8 mouse cellular contexts compared by ENCODE assay signal in genomic region chr4:85801805-85802204, GRCm38 (mm10).
DNase-seq lines count a peak whose midpoint lies in the region; TF ChIP-seq lines count a peak whose summit lies in the region.

No protein-coding gene starts in this region.

- TF ChIP-seq CTCF in E14TG2a.4 (conservative IDR thresholded peaks at IDR 0.05; ENCODE audit: low read length) = peak; percentile 87
- TF ChIP-seq CTCF in brain, embryonic 14.5 days (IDR thresholded peaks at IDR 0.05; ENCODE audit: borderline replicate concordance, extremely low read depth, insufficient read depth, insufficient read length) = peak; percentile 97

- intact Hi-C loops in heart, postnatal 14 days (cut with DNase I) = loop anchor here (1.0 to 2.0 kb wide), 2 partner anchors 400 to 639 kb away; no protein-coding TSS in a partner anchor

- DNase-seq in brain, embryonic 14.5 days (ENCODE audit: low read depth) = peak; percentile 94
- DNase-seq in forebrain, embryonic 10.5 days (ENCODE audit: extremely low spot score, low spot score) = peak; percentile 81
- peak; percentile 79 to 83 for DNase-seq in heart, postnatal 14 days
- DNase-seq in kidney, postnatal 36 days = peak; percentile 73 to 89
- DNase-seq in lung, adult 18-20 months = peak; percentile 47 to 74
- DNase-seq in ovary, adult 18-20 months (ENCODE audit: low spot score) = peak; percentile 14
- peak; percentile 16 for DNase-seq in thymus, postnatal 25 days

- H3K9me3 ChIP-seq in E14TG2a.4 (ENCODE audit: low read length) = no peaks in the 10 kb centered on the region
- H3K9me3 ChIP-seq in forebrain, embryonic 10.5 days = no peaks in the 10 kb centered on the region

- no peaks in the 10 kb centered on the region for H3K27me3 ChIP-seq in E14TG2a.4 (ENCODE audit: insufficient read depth, low read length)
- H3K27me3 ChIP-seq in forebrain, embryonic 10.5 days (ENCODE audit: poor library complexity, severe bottlenecking) = no peaks in the 10 kb centered on the region

- H3K27ac ChIP-seq in forebrain, embryonic 10.5 days = no peak overlapping the region

- H3K4me3 ChIP-seq in E14TG2a.4 (replicated peaks; ENCODE audit: low read length) = no peak overlapping the region
- H3K4me3 ChIP-seq in forebrain, embryonic 10.5 days = no peak overlapping the region

- H3K4me1 ChIP-seq in E14TG2a.4 (replicated peaks; ENCODE audit: low read depth, low read length) = no peaks in the 10 kb centered on the region
- H3K4me1 ChIP-seq in forebrain, embryonic 10.5 days = no peaks in the 10 kb centered on the region

- TF ChIP-seq POLR2A in brain, embryonic 14.5 days (IDR thresholded peaks at IDR 0.05; ENCODE audit: borderline replicate concordance, extremely low read depth, insufficient read depth, insufficient read length, poor library complexity, severe bottlenecking) = no peak

- WGBS in forebrain, embryonic 10.5 days = 5% methylated on average over 8 of the region's 8 CpGs

- H3K36me3 ChIP-seq in E14TG2a.4 (ENCODE audit: insufficient read depth, low read length) = no peaks in the 10 kb centered on the region
- no peaks in the 10 kb centered on the region for H3K36me3 ChIP-seq in forebrain, embryonic 10.5 days (replicated peaks)

Comparison
In these comparisons a context has a peak if more than half of its experiments do, and no peak if none do; other contexts are left out.
1. DNase-seq: peak in every context shown above with its lines; median percentile 94 in brain, embryonic 14.5 days; 81 in forebrain, embryonic 10.5 days; 81 in heart, postnatal 14 days; 81 in kidney, postnatal 36 days; 60 in lung, adult 18-20 months; 16 in thymus, postnatal 25 days; 14 in ovary, adult 18-20 months.